Mouse (Mus musculus) hindbrain, embryonic 13.5 days (tissue): Measurements from ENCODE around the gene Rab4b. TPM values are rescaled to one million over a fixed set of nuclear protein-coding genes. Genes with fewer than 3 reads are reported as not detected.
A peak's percentile ranks its signal among the peaks of the same experiment; 100 is the strongest.

ENCODE experiments used
- ATAC-seq: fragments of 200-750 bp; cut with Nextera tagmentation; 2 replicates; pipeline ENCODE4 v1.8.0; 2017; ENCODE audit warnings: moderate TSS enrichment; ENCODE audit not compliant: low FRiP score
- H3K27ac ChIP-seq: fragments of 300-500 bp; sonication (generic); 2 replicates; pipeline ENCODE4 v1.5.1; 2015; ENCODE audit warnings: inconsistent platforms, mild to moderate bottlenecking, moderate library complexity
- H3K27me3 ChIP-seq: fragments of 300-500 bp; sonication (generic); 2 replicates; pipeline ENCODE4 v1.6.1; 2015; ENCODE audit warnings: mild to moderate bottlenecking, inconsistent platforms
- H3K36me3 ChIP-seq: fragments of 300-500 bp; sonication (generic); 2 replicates; pipeline ENCODE4 v1.6.1; 2015; ENCODE audit warnings: mild to moderate bottlenecking, inconsistent platforms
- H3K4me1 ChIP-seq: fragments of 300-500 bp; sonication (generic); replicated peaks from 2 replicates; pipeline ENCODE4 v1.6.1; 2015; ENCODE audit warnings: inconsistent platforms
- H3K4me2 ChIP-seq: fragments of 300-500 bp; sonication (generic); 2 replicates; pipeline ENCODE4 v1.6.1; 2015; ENCODE audit warnings: inconsistent platforms, mild to moderate bottlenecking, moderate library complexity
- H3K4me3 ChIP-seq: fragments of 300-500 bp; sonication (generic); 2 replicates; pipeline ENCODE4 v1.5.1; 2015; ENCODE audit warnings: mild to moderate bottlenecking, inconsistent platforms
- H3K9ac ChIP-seq: fragments of 300-500 bp; sonication (generic); 2 replicates; pipeline ENCODE4 v1.6.1; 2015; ENCODE audit warnings: mild to moderate bottlenecking, inconsistent platforms
- H3K9me3 ChIP-seq: fragments of 300-500 bp; sonication (generic); 2 replicates; pipeline ENCODE4 v1.6.1; 2016; ENCODE audit warnings: inconsistent platforms
- WGBS: fragments of 180-500 bp; shearing (Covaris S2); methylation state at CpG from one replicate; pipeline ENCODE4 v1.1.7; 2015; 5-methylcytosine and 5-hydroxymethylcytosine counted together
- polyA plus RNA-seq: library from polyadenylated mRNA; unstranded; fragments of >200 nt; fragmentation: Nextera tagmentation; extraction: Ambion mirVana; gene quantifications from 2 replicates; pipeline ENCODE4 v1.2.1, GENCODE M21; 2015

Gene Rab4b
- 119 and 123 TPM in 2 replicates for polyA plus RNA-seq

DNA sequence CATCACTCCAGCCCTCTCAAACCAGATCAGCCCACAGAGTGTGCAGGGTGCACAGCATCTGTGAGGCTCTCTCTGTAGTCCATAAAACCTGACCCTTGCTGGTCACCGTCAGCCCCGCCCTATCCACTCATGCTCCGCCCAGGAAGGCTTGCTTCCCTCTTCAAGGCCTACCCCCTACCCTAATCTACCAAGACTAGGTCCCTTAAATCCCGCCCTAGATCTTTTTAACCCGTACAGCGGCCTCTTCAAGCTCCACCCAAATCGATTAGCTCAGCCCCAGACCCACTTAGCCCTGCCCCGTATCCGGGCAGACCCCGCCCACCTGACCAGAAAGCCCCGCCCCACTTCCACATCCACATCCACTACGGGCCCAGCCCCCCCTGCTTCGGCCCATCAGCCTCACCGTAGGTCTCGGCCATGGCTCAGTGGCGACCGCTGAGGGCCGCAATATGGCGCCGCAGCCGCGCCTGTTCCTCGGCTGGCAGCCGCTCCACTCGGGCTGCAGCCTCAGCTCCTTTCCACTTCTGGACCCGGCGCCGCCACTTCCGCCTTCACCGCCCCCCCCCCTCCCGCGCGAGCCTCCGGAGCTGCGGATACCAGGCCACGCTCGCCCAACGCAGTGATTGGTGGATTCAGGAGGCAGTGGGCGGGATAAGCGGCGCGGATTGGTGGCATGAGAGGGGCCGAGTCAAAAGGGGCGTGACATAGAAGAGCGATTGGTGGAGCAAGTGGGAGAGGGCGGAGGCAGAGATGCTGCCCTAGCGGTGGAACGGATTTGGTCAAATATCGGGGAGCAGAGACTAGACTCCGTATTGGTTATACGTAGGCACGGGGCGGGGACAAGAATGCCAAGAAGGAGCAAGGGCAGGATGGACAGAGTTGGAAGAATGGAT, at the start of gene Rab4b:
Rab4b (minus strand) TSS at position 573 of the 893 bp plus-strand sequence.
- under 1% methylated on average over 53 of the region's 53 CpGs for whole genome bisulfite sequencing
- Histone ChIP-seq H3K4me3 (peak within 1 kb of the TSS; percentile 69), H3K4me2 (peak within 1 kb of the TSS; percentile 61), H3K36me3 (peaks cover 38% of the 10 kb centered on the region), H3K9ac (peak within 1 kb of the TSS; percentile 75), H3K27ac (peak within 1 kb of the TSS; percentile 94), H3K9me3 (no peaks in the 10 kb centered on the region), H3K27me3 (no peaks in the 10 kb centered on the region), H3K4me1 (peaks cover 21% of the 10 kb centered on the region)
- peak; percentile 98 for ATAC-seq

DNA sequence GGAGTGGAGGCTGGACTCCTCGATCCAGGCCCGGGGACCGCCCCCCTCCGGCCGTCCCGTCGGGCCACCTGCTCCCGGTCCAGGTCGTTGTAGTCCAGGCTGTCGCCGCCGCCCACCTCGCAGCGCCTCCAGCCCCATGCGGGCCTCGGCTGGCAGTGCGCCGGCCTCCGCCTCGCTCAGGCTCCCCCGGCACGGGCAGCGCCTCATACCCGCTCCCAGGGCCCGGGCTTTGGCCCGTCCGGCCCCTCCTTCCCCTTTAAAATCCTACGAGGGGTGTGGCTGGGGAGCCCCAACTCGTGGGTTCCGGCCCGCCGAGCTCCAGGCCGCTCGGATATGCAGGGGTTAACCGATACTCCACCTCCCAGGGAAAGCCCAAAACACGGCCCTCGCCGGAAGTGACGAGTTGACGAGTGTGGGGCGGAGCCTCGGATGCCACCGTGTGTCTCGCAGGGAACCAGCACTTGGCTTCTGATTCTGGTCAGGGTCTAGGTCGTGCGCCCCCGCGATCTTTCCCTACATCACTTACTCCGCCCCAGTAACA, 49.7 kb upstream of the Rab4b start, which contains the start of gene Itpkc:
Itpkc (minus strand) TSS at position 381 of the 541 bp plus-strand sequence.
- H3K9ac ChIP-seq: peak within 1 kb of the TSS; percentile 93
- no peaks in the 10 kb centered on the region for H3K27me3 ChIP-seq
- under 1% methylated on average over 49 of the region's 49 CpGs for WGBS
- H3K9me3 ChIP-seq: no peaks in the 10 kb centered on the region
- H3K4me1 ChIP-seq: peaks cover 63% of the 10 kb centered on the region
- H3K27ac ChIP-seq: peak within 1 kb of the TSS; percentile 84
- peak within 1 kb of the TSS; percentile 99 for H3K4me2 ChIP-seq
- peak; percentile 75 for ATAC-seq
- H3K4me3 ChIP-seq: peak within 1 kb of the TSS; percentile 71
- peaks cover 6% of the 10 kb centered on the region; the same call in 1 of the 2 replicates for H3K36me3 ChIP-seq

DNA sequence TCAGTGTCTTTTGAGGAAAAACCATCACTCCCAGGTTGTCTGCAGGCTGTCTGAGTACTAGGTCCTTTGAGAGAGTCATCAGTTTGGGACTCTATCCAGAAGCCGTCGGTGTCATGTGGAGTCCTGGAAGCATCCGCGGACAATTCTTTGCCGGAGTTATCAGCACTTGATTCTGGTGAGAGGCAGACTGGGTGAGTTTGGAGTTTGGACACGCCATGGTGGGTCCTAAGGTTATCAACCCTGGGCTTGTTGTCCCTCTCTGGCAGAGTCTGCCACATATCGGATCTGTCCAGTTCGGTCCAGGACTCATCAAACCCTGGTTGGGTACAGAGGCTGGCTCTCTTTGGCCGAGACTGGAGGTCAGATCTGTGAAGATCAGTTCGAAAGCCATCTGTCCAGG, 49.0 kb upstream of the Rab4b start:
- Histone ChIP-seq H3K4me1 (peaks cover 66% of the 10 kb centered on the region), H3K9me3 (no peaks in the 10 kb centered on the region), H3K27me3 (no peaks in the 10 kb centered on the region), H3K36me3 (peaks cover 7% of the 10 kb centered on the region; the same call in 1 of the 2 replicates), H3K27ac (peak overlapping the region; percentile 84), H3K4me2 (peak overlapping the region; percentile 99), H3K9ac (peak overlapping the region; percentile 93), H3K4me3 (peak overlapping the region; percentile 71)
- WGBS: 2% methylated on average over 10 of the region's 10 CpGs
- peak; percentile 2; the same call in 1 of the 2 replicates for ATAC-seq

DNA sequence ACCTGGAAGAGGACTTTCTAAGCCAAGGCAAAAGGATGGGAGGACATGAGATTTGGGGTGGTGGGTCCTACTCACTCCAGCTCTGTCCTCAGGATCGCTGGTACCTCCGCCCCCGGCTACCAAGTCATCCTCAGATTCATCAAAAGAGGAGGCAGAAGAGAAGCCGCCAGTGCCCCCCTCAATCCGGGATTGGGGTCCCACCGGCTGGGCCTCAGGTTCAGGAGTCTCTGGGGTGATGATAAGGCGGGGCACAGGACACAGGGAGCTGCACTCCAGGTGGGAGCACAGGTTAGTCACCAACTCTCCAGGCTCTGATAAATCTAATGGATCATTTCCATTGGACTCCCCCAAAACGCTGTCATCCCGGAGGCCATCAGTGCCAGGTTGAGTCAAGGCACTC, 48.6 kb upstream of the Rab4b start:
- WGBS: 31% methylated on average over 9 of the region's 9 CpGs
- Histone ChIP-seq H3K4me1 (peaks cover 62% of the 10 kb centered on the region), H3K9ac (peak overlapping the region; percentile 93), H3K27ac (peak overlapping the region; percentile 84; the same call in 1 of the 2 replicates), H3K4me2 (peak overlapping the region; percentile 99), H3K4me3 (peak overlapping the region; percentile 71), H3K27me3 (no peaks in the 10 kb centered on the region), H3K36me3 (peaks cover 7% of the 10 kb centered on the region; the same call in 1 of the 2 replicates), H3K9me3 (no peaks in the 10 kb centered on the region)
- ATAC-seq: no peak

DNA sequence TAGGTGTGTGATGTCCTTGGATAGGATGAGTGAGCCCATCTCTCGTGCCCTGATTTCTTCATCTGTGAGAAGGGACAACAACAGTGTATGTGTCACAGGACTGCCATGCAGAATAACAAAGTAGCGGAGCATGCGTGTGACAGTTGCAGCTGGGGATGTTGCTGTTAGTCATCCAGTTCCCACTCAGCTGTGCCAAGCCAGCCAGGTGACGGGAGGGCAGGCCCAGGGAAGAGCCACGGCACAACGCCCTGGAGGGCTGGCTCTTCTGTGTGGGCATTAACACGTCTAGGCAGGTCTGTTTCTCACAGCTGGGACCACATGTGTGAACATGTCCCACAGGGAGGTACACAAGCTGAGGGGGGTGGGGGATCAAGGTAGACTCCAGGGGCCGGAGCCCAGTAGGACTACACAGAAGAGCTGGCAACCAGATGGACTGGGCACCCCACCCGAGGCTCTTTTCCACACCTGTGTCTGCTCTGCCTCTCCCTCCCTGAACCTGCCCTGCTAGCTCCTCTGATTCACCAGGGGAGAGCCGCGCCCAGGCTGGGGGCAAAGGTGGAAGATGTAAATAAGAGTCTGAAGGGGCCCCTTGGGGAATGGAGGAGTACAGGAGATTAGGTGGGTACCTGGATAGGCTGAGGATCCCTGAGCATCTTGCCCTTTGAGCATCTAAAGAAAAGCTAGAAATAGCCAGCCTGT, 46.3 kb upstream of the Rab4b start:
- H3K4me2 ChIP-seq: peak overlapping the region; percentile 99
- peak overlapping the region; percentile 93 for H3K9ac ChIP-seq
- no peaks in the 10 kb centered on the region for H3K9me3 ChIP-seq
- no peak for ATAC-seq
- no peaks in the 10 kb centered on the region for H3K27me3 ChIP-seq
- H3K4me1 ChIP-seq: peaks cover 59% of the 10 kb centered on the region
- H3K27ac ChIP-seq: no peak overlapping the region
- 70% methylated on average over 11 of the region's 11 CpGs for WGBS
- peak overlapping the region; percentile 71 for H3K4me3 ChIP-seq
- peaks cover 9% of the 10 kb centered on the region for H3K36me3 ChIP-seq

DNA sequence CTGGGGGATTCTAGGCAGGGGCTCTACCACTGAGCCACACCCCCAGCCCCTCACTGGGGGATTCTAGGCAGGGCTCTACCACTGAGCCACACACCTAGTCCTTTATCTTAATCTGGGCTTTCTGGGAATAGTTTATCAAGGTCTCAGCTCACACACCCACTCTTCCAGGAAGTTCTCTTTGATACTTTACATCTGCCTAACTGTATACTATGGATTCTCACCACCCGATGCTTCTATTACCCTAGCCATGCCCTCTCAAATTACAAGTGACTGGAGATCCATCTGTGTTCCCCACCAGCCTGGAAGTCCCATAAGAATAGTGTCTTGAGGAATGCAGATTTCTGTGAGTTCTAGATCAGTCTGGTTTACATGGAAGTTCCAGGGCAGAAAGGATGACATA, 43.8 kb upstream of the Rab4b start:
- no peak overlapping the region for H3K9ac ChIP-seq
- ATAC-seq: no peak
- WGBS: 91% methylated on average over 1 of the region's 1 CpGs

DNA sequence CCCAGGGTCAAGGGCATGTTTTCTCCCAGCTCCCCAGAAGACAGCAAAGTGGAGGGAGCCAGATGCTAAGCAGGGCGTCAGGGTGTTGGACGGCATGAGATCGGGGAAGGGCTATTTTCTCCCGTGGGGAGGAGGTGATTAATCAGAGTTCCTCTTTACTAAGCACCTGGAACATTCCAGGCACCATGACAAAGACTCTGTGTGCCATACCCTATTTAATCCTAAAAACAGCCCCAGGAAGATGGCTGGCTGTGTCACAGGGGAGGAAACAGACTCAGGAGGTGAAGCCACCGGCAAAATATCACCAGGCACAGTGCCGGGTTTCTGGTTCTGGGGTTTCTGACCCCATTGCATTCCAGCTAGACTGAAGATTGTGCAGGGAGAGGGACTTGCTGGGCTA, 43.2 kb upstream of the Rab4b start:
- no peak for ATAC-seq
- Histone ChIP-seq H3K9ac (no peak overlapping the region), H3K4me2 (no peak overlapping the region), H3K27ac (no peak overlapping the region), H3K9me3 (no peaks in the 10 kb centered on the region), H3K36me3 (peaks cover 34% of the 10 kb centered on the region), H3K4me1 (peaks cover 43% of the 10 kb centered on the region), H3K4me3 (no peak overlapping the region), H3K27me3 (no peaks in the 10 kb centered on the region)
- 87% methylated on average over 6 of the region's 6 CpGs for WGBS

More for the DNA sequence above, 43.8 kb upstream of the Rab4b start:
- H3K27ac ChIP-seq: no peak overlapping the region
- H3K27me3 ChIP-seq: no peaks in the 10 kb centered on the region
- no peaks in the 10 kb centered on the region for H3K9me3 ChIP-seq
- peaks cover 28% of the 10 kb centered on the region for H3K36me3 ChIP-seq
- H3K4me3 ChIP-seq: no peak overlapping the region
- H3K4me2 ChIP-seq: no peak overlapping the region
- H3K4me1 ChIP-seq: peaks cover 49% of the 10 kb centered on the region

DNA sequence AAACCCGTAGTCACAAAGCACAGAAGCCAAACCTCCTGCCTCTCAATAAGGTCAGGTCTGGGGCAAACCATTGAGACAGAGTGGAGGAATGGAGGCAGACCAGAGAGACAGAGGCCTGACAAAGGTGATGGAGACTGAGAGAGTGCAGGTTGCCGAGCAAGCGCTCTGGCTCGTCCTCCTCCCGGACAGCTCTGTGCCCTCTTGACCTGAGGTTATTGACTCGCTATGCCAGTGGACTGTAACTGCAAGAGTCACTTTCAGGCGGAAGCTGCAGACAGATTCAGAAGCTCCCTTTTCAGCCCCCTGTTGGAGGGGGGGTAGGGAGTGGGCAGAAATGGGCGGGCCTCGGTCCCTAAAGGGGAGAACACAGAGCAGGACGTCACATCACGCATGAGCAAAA, 41.2 kb upstream of the Rab4b start:
- no peak overlapping the region for H3K4me3 ChIP-seq
- WGBS: 57% methylated on average over 11 of the region's 11 CpGs
- H3K36me3 ChIP-seq: peaks cover 51% of the 10 kb centered on the region
- ATAC-seq: no peak
- H3K27ac ChIP-seq: no peak overlapping the region
- H3K4me2 ChIP-seq: no peak overlapping the region
- H3K4me1 ChIP-seq: peaks cover 23% of the 10 kb centered on the region
- no peak overlapping the region for H3K9ac ChIP-seq
- no peaks in the 10 kb centered on the region for H3K27me3 ChIP-seq
- no peaks in the 10 kb centered on the region for H3K9me3 ChIP-seq

DNA sequence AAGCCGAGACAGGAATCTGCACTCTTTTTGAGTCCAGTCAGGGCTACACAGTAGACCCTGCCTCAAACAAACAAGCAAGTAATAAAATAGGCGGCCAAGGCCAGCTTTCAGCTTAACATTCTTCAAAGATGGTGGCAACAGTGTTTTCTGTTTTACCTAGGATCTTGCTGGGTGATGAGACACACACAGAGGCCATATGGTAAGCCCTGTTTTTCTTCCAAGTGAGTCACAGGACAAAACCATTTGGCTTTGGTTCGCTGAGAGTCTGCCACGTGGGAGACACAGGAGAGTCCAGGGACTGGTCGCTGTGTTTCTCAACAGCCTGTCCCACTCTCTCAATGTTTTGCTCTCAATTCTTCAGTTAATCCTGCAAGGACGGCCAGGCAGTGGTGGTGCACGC, 39.9 kb upstream of the Rab4b start:
- H3K27ac ChIP-seq: no peak overlapping the region

DNA sequence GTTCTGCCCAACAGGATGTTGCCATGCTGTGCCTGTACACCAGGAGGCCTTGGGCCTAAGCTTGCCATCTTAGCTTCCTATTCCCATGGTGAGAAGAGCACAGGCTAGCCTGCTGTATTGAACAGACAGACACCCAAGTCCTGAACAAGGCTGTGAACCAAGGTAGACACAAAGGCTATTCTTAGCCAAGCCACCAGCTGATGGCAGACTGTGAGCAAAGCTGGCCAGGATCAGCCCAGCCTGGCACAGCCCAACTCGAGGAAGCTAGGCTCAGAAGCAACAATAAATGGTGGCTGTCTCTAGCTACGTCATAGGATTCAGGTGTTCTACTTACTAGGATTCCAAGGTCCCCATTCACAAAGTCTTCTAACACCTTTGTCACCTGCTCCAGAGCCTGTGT, 33.9 kb upstream of the Rab4b start:
- Histone ChIP-seq H3K4me1 (no peaks in the 10 kb centered on the region), H3K27me3 (no peaks in the 10 kb centered on the region), H3K36me3 (peaks cover 96% of the 10 kb centered on the region), H3K4me3 (no peak overlapping the region), H3K9ac (no peak overlapping the region), H3K4me2 (no peak overlapping the region), H3K9me3 (no peaks in the 10 kb centered on the region), H3K27ac (no peak overlapping the region)
- WGBS: 98% methylated on average over 2 of the region's 2 CpGs
- no peak for ATAC-seq

More for the DNA sequence above, 39.9 kb upstream of the Rab4b start:
- H3K4me3 ChIP-seq: no peak overlapping the region
- 90% methylated on average over 7 of the region's 7 CpGs for WGBS
- no peaks in the 10 kb centered on the region for H3K27me3 ChIP-seq
- no peak overlapping the region for H3K9ac ChIP-seq
- no peak for ATAC-seq
- H3K4me1 ChIP-seq: peaks cover 10% of the 10 kb centered on the region
- no peak overlapping the region for H3K4me2 ChIP-seq
- H3K9me3 ChIP-seq: no peaks in the 10 kb centered on the region
- peaks cover 59% of the 10 kb centered on the region for H3K36me3 ChIP-seq

DNA sequence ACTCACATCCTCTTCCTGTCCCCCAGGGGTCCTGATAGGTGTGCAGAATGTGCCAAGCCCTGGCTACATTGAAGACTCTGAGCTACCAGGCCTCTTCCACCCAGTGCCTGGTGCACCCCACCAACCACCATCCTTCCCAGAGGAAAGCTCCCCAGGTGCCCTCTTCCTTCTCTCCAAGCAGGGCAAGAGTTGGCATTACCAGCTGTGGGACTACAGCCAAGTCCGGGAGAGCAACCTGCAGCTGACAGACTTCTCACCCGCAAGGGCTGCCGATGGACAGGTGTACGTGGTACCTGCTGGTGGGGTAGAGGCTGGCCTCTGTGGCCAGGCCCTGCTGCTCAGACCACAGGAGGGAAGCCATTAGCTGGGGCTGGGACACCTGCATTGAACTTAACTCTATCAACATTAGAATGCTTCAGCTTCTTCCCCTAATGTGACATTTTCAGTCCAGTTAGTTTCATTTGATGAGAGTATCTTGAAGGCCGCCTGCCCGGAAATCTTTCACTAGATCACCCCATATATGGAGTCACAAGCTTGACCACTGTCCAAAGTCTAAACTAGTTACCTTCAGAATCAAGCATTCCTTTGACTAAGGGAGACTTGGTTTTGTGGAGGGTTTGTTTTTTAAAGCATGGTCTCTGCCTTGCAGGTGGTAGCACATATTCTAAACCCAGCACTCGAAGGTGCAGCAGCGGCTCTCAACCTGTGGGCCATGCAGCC, 25.2 kb upstream of the Rab4b start:
- no peak overlapping the region for H3K4me2 ChIP-seq
- no peak for ATAC-seq
- no peak overlapping the region for H3K27ac ChIP-seq
- H3K4me1 ChIP-seq: no peaks in the 10 kb centered on the region
- H3K36me3 ChIP-seq: peaks cover 71% of the 10 kb centered on the region
- H3K9ac ChIP-seq: no peak overlapping the region
- no peak overlapping the region for H3K4me3 ChIP-seq
- H3K9me3 ChIP-seq: no peaks in the 10 kb centered on the region
- WGBS: 96% methylated on average over 8 of the region's 8 CpGs
- no peaks in the 10 kb centered on the region for H3K27me3 ChIP-seq
